Mouse (Mus musculus) forebrain, embryonic 16.5 days (tissue): Measurements from ENCODE around the gene Kmt5a. TPM values are rescaled to one million over a fixed set of nuclear protein-coding genes. Genes with fewer than 3 reads are reported as not detected.

Experiments used
- ATAC-seq: fragments of 200-750 bp; cut with Nextera tagmentation; 2 replicates; pipeline ENCODE4 v1.8.0; 2017; ENCODE audit warnings: mild to moderate bottlenecking, moderate library complexity
- H3K27ac ChIP-seq: fragments of 300-500 bp; sonication (generic); 2 replicates; pipeline ENCODE4 v1.5.1; 2014; ENCODE audit warnings: low read length, control low read depth
- H3K27me3 ChIP-seq: fragments of 300-500 bp; sonication (generic); replicated peaks from 2 replicates; pipeline ENCODE4 v1.6.1; 2014; ENCODE audit warnings: low read length; ENCODE audit not compliant: control insufficient read depth, insufficient read depth
- H3K36me3 ChIP-seq: fragments of 300-500 bp; sonication (generic); 2 replicates; pipeline ENCODE4 v1.6.1; 2014; ENCODE audit not compliant: control insufficient read depth, insufficient read depth
- H3K4me1 ChIP-seq: fragments of 300-500 bp; sonication (generic); replicated peaks from 2 replicates; pipeline ENCODE4 v1.6.1; 2014; ENCODE audit warnings: low read length; ENCODE audit not compliant: control insufficient read depth, insufficient read depth
- H3K4me2 ChIP-seq: fragments of 300-500 bp; sonication (generic); 2 replicates; pipeline ENCODE4 v1.6.1; 2014; ENCODE audit warnings: mild to moderate bottlenecking, low read length, control low read depth
- H3K4me3 ChIP-seq: fragments of 300-500 bp; sonication (generic); replicated peaks from 2 replicates; pipeline ENCODE4 v1.5.1; 2014; ENCODE audit warnings: mild to moderate bottlenecking, low read length, control low read depth
- H3K9ac ChIP-seq: fragments of 300-500 bp; sonication (generic); replicated peaks from 2 replicates; pipeline ENCODE4 v1.6.1; 2014; ENCODE audit warnings: low read depth, low read length, control low read depth
- H3K9me3 ChIP-seq: fragments of 300-500 bp; sonication (generic); 2 replicates; pipeline ENCODE4 v1.6.1; 2016; ENCODE audit warnings: low read length; ENCODE audit not compliant: control insufficient read depth
- WGBS: fragments of 180-500 bp; shearing (Covaris S2); extraction: QIAGEN DNeasy Blood & Tissue Kit; methylation state at CpG from one replicate; pipeline ENCODE4 v1.1.7; 2014; 5-methylcytosine and 5-hydroxymethylcytosine counted together
- microRNA-seq: library from miRNA; unstranded; fragments of <30 nt; microRNA quantifications from one replicate; pipeline ENCODE4, GENCODE M21; 2017
- polyA plus RNA-seq: library from polyadenylated mRNA; unstranded; fragments of >200 nt; fragmentation: Nextera tagmentation; extraction: Ambion mirVana; gene quantifications from 2 replicates; pipeline ENCODE4 v1.2.1, GENCODE M21; 2015

The Kmt5a gene
- polyA plus RNA-seq, 1 experiment from 2014 or later: 21.5 TPM

- no peak overlapping the region for H3K4me3 ChIP-seq
- H3K4me2 ChIP-seq: no peak overlapping the region
- H3K36me3 ChIP-seq: no peaks in the 10 kb centered on the region; the same call in 1 of the 2 replicates
- no peaks in the 10 kb centered on the region for H3K27me3 ChIP-seq
- no peak overlapping the region for H3K27ac ChIP-seq
- no peaks in the 10 kb centered on the region for H3K4me1 ChIP-seq
- 91% methylated on average over 10 of the region's 10 CpGs for WGBS
- H3K9me3 ChIP-seq: no peaks in the 10 kb centered on the region
- ATAC-seq: no peak
- no peak overlapping the region for H3K9ac ChIP-seq
Measured at GRCm38 (mm10) chr5:124501541-124501940, 61.8 kb downstream of the Kmt5a start.

DNA sequence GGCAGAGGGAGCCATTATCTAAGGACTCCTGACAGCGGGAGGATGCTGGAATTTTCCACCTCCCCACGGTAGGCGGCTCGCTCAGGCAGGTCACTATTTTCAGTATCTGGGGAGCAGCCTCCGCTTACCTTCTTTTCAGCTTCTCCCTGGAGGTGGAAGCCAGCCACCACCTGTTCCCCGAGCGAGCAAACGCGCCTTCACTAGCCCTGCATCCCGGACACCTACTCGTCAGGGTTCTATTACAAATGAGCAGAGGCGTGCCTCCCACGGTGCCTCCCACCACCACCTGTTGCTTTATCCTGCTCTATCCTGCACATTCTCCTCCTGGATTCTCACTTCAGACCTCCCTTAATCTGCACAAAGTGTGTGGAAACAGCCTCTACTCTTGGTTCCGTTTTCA is 64.0 kb downstream of the Kmt5a start:
- no peaks in the 10 kb centered on the region for H3K9me3 ChIP-seq
- ATAC-seq: no peak
- no peaks in the 10 kb centered on the region for H3K4me1 ChIP-seq
- no peak overlapping the region for H3K4me2 ChIP-seq
- H3K27ac ChIP-seq: no peak overlapping the region
- 64% methylated on average over 14 of the region's 14 CpGs for WGBS
- H3K27me3 ChIP-seq: no peaks in the 10 kb centered on the region
- no peak overlapping the region for H3K9ac ChIP-seq
- no peaks in the 10 kb centered on the region; the same call in 1 of the 2 replicates for H3K36me3 ChIP-seq
- no peak overlapping the region for H3K4me3 ChIP-seq

DNA sequence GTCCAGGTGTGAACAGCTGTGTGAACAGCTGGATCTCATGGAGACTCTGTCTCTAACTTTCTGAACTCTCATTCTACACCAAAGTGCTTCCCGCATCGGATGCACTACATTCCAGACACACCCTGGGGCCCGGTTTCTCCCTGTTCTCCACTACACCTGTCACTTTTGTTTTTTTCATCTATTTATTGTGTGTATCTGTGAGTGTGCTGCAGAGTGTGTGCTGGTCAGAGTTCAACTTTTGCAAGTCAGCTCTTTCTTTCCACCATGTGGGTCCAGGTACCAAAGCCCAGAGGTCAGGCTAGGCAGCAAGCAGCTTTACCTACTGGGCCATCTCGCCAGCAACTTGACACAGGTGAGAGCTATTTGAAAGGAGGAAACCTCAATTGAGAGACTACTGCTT is 65.5 kb downstream of the Kmt5a start:
- Histone ChIP-seq H3K9ac (no peak overlapping the region), H3K27ac (no peak overlapping the region), H3K4me2 (no peak overlapping the region), H3K4me1 (no peaks in the 10 kb centered on the region), H3K27me3 (no peaks in the 10 kb centered on the region), H3K36me3 (no peaks in the 10 kb centered on the region; the same call in 1 of the 2 replicates), H3K4me3 (no peak overlapping the region), H3K9me3 (no peaks in the 10 kb centered on the region)
- no peak for ATAC-seq
- 96% methylated on average over 4 of the region's 4 CpGs for WGBS

GRCm38 (mm10) chr5:124506731-124507359 is 67.1 kb downstream of the Kmt5a start:
- Histone ChIP-seq H3K4me1 (no peaks in the 10 kb centered on the region), H3K9me3 (no peaks in the 10 kb centered on the region), H3K4me3 (no peak overlapping the region), H3K9ac (no peak overlapping the region), H3K27me3 (no peaks in the 10 kb centered on the region), H3K4me2 (no peak overlapping the region), H3K36me3 (no peaks in the 10 kb centered on the region; the same call in 1 of the 2 replicates), H3K27ac (no peak overlapping the region)
- WGBS: 87% methylated on average over 10 of the region's 10 CpGs
- ATAC-seq: no peak

GRCm38 (mm10) chr5:124509200-124509599 is 69.5 kb downstream of the Kmt5a start:
- ATAC-seq: no peak
- Histone ChIP-seq H3K4me2 (no peak overlapping the region), H3K27me3 (no peaks in the 10 kb centered on the region), H3K4me1 (no peaks in the 10 kb centered on the region), H3K9ac (no peak overlapping the region), H3K9me3 (no peaks in the 10 kb centered on the region), H3K27ac (no peak overlapping the region), H3K4me3 (no peak overlapping the region), H3K36me3 (peaks cover 10% of the 10 kb centered on the region; the same call in 1 of the 2 replicates)
- 90% methylated on average over 6 of the region's 6 CpGs for WGBS

DNA sequence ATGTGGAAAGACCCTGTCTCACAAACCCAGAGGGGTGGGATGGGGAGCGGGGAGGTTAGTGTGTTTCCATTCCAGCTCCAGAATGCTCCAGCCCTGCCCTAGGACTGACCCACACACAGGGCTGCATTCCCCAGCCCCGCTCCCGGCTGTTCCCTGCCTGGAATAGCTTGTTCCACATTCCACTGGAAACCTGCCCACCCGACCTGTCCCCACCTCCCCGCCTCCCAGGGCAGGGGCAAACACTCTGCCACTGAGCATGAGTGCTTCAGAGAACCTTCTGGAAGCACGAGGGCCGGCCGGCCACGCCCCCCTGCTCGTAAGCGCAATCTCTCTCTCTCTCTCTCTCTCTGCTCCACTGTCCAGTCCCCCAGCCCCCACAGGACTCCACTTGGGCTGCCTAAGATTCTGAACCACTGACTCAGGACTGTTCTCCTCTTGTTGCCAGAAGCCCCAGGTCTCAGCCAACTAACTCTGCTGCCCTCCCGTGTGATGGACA is 70.1 kb downstream of the Kmt5a start:
- Histone ChIP-seq H3K36me3 (peaks cover 12% of the 10 kb centered on the region; the same call in 1 of the 2 replicates), H3K4me2 (no peak overlapping the region), H3K27ac (no peak overlapping the region), H3K27me3 (no peaks in the 10 kb centered on the region), H3K4me1 (no peaks in the 10 kb centered on the region), H3K4me3 (no peak overlapping the region), H3K9me3 (no peaks in the 10 kb centered on the region), H3K9ac (no peak overlapping the region)
- 78% methylated on average over 12 of the region's 12 CpGs for WGBS
- ATAC-seq: no peak

DNA sequence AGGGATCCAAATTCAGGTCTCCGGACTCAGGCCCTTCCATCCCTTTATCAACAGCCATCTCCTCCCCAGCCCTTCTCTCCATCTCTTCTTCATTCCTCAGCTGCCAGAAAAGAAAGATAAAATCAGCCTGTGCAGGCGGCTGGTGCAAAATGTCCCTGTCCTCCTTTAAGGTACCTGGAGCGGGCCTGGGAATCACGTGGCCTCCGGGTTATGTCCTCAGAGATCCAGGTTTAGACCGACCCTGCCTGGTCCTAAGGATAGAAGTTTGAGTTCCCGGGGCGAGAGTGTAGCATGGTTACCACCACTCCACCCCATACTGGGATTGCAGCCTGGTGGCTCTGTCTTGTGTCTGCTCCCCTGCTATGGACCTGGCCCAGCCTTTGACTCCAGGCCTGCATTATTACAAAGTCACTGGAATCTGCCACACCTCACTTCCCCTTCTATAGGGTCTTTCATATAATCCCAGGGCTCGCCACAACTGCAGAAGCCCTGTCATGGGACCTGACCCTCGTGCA is 70.9 kb downstream of the Kmt5a start:
- Histone ChIP-seq H3K27me3 (no peaks in the 10 kb centered on the region), H3K9ac (no peak overlapping the region), H3K9me3 (no peaks in the 10 kb centered on the region), H3K4me1 (no peaks in the 10 kb centered on the region), H3K4me2 (no peak overlapping the region), H3K27ac (no peak overlapping the region), H3K36me3 (peaks cover 12% of the 10 kb centered on the region; the same call in 1 of the 2 replicates), H3K4me3 (no peak overlapping the region)
- no peak for ATAC-seq
- WGBS: 93% methylated on average over 10 of the region's 10 CpGs

Small RNA genes lying within 50 kb of the gene (microRNA-seq; reads per million reads assigned to microRNA genes)
- 1.7 reads per million for gene Gm27486

Other genes with a start within 250 kb of the Kmt5a start
- 13.7 and 14.4 TPM in 2 replicates for gene Pitpnm2, start 190.2 kb upstream of the Kmt5a start, polyA plus RNA-seq
- gene Mphosph9, start 112.0 kb upstream of the Kmt5a start, polyA plus RNA-seq: 17.0 and 17.1 TPM in 2 replicates
- 17.4 and 18.8 TPM in 2 replicates for gene 2810006K23Rik, start 111.8 kb upstream of the Kmt5a start, polyA plus RNA-seq
- 60.5 and 74.2 TPM in 2 replicates for gene Cdk2ap1, start 76.8 kb upstream of the Kmt5a start, polyA plus RNA-seq
- 109 and 110 TPM in 2 replicates for gene Sbno1, start 13.9 kb upstream of the Kmt5a start, polyA plus RNA-seq
- gene Rilpl2, start 38.4 kb downstream of the Kmt5a start, polyA plus RNA-seq: 26.4 and 28.0 TPM in 2 replicates
- gene Snrnp35, start 43.2 kb downstream of the Kmt5a start, polyA plus RNA-seq: 21.8 and 25.1 TPM in 2 replicates
- gene Rilpl1, start 91.5 kb downstream of the Kmt5a start, polyA plus RNA-seq: 9.7 and 11.8 TPM in 2 replicates
- 397 and 404 TPM in 2 replicates for gene Tmed2, start 100.8 kb downstream of the Kmt5a start, polyA plus RNA-seq
- 21.9 and 30.5 TPM in 2 replicates for gene Ddx55, start 112.9 kb downstream of the Kmt5a start, polyA plus RNA-seq
- gene Eif2b1, start 139.2 kb downstream of the Kmt5a start, polyA plus RNA-seq: 71.1 and 80.1 TPM in 2 replicates
- gene Gtf2h3, start 139.2 kb downstream of the Kmt5a start, polyA plus RNA-seq: 49.3 and 59.1 TPM in 2 replicates
- gene Atp6v0a2, start 188.6 kb downstream of the Kmt5a start, polyA plus RNA-seq: 40.0 and 43.7 TPM in 2 replicates